Mouse (Mus musculus): ENCODE data around the gene Necab2.

- TF ChIP-seq CTCF (IDR thresholded peaks at IDR 0.05; ENCODE audit: borderline replicate concordance, insufficient read depth, low read length) (no peak), POLR2A (IDR thresholded peaks at IDR 0.05; ENCODE audit: low read depth, low read length) (no peak)
Measured at GRCm38 (mm10) chr8:119449627-119450026, 3.1 kb downstream of the Necab2 start.
